Mouse (Mus musculus) G1E (cell line): Measurements from ENCODE around the gene Ankdd1b. TPM values are rescaled to one million over a fixed set of nuclear protein-coding genes. Genes with fewer than 3 reads are reported as not detected.

Experiments used
- ATAC-seq: 2 replicates; pipeline ENCODE4 v1.8.0; 2016; ENCODE audit warnings: mild to moderate bottlenecking; ENCODE audit not compliant: insufficient number of reproducible peaks, poor library complexity, low FRiP score, severe bottlenecking; ENCODE audit errors: extremely low read depth
- DNase-seq: peaks from one replicate; pipeline ENCODE4 v3.0.0; 2012; ENCODE audit warnings: low spot score
- H3K27me3 ChIP-seq: 2 replicates; pipeline ENCODE4 v1.6.1; 2012; ENCODE audit warnings: mild to moderate bottlenecking, low read length, inconsistent platforms; ENCODE audit not compliant: insufficient read depth
- H3K36me3 ChIP-seq: replicated peaks from 2 replicates; pipeline ENCODE3; 2012; ENCODE audit warnings: mild to moderate bottlenecking, inconsistent platforms
- H3K4me1 ChIP-seq: 2 replicates; pipeline ENCODE4 v1.6.1; 2012; ENCODE audit warnings: low read depth, low read length, inconsistent platforms, mixed read lengths; ENCODE audit not compliant: insufficient read depth
- H3K4me3 ChIP-seq: 2 replicates; pipeline ENCODE4 v1.5.1; 2012; ENCODE audit warnings: low read depth, mild to moderate bottlenecking, inconsistent platforms, low read length, moderate library complexity, mixed read lengths
- H3K9me3 ChIP-seq: replicated peaks from 2 replicates; pipeline ENCODE4 v1.6.1; 2012; ENCODE audit warnings: inconsistent platforms
- CTCF ChIP-seq: IDR thresholded peaks from 2 replicates; pipeline ENCODE4 v1.5.1; 2012; ENCODE audit warnings: low read depth, low read length, inconsistent platforms, mixed read lengths
- GATA1 ChIP-seq: IDR thresholded peaks from 2 replicates; pipeline ENCODE4 v1.6.1; 2012; ENCODE audit warnings: borderline replicate concordance, low read length, inconsistent platforms, mixed read lengths
- GATA2 ChIP-seq: IDR thresholded peaks from 2 replicates; pipeline ENCODE4 v1.6.1; 2012; ENCODE audit warnings: low read depth, low read length, inconsistent platforms, borderline replicate concordance
- POLR2AphosphoS5 ChIP-seq: IDR thresholded peaks from 2 replicates; pipeline ENCODE4 v1.6.1; 2012; ENCODE audit warnings: low read depth, low read length, inconsistent platforms; ENCODE audit not compliant: insufficient replicate concordance
- TAL1 ChIP-seq: conservative IDR thresholded peaks from 2 replicates; pipeline ENCODE4 v1.6.1; 2012; ENCODE audit warnings: low read depth, low read length, inconsistent platforms, mixed read lengths
- polyA plus RNA-seq: library from polyadenylated mRNA; stranded (reverse); fragments of >175 nt; gene quantifications from 2 replicates; pipeline ENCODE4 v1.2.3, GENCODE M21; 2012
- total RNA-seq, 2 experiments: library from RNA; stranded (forward) in 1 of 2; stranded (reverse) in 1 of 2; fragments of 200-1000 nt in 1 of 2; fragments of >200 nt in 1 of 2; fragmentation: Nextera tagmentation in 1 of 2; gene quantifications; 2 replicates each; pipeline ENCODE4 v1.2.3; 2014 to 2017

The Ankdd1b gene
- total and polyA plus RNA-seq, 3 experiments = 0.16 TPM; not detected in 2

GRCm38 (mm10) chr13:96426044-96426443 is 45.0 kb downstream of the Ankdd1b start:
- Histone ChIP-seq H3K27me3 (peaks cover 8% of the 10 kb centered on the region), H3K36me3 (no peaks in the 10 kb centered on the region), H3K4me1 (no peaks in the 10 kb centered on the region), H3K4me3 (no peak overlapping the region), H3K9me3 (no peaks in the 10 kb centered on the region)
- TF ChIP-seq CTCF (no peak), TAL1 (no peak), POLR2AphosphoS5 (no peak), GATA1 (no peak), GATA2 (no peak)
- ATAC-seq (no peak), DNase-seq (no peak)

DNA sequence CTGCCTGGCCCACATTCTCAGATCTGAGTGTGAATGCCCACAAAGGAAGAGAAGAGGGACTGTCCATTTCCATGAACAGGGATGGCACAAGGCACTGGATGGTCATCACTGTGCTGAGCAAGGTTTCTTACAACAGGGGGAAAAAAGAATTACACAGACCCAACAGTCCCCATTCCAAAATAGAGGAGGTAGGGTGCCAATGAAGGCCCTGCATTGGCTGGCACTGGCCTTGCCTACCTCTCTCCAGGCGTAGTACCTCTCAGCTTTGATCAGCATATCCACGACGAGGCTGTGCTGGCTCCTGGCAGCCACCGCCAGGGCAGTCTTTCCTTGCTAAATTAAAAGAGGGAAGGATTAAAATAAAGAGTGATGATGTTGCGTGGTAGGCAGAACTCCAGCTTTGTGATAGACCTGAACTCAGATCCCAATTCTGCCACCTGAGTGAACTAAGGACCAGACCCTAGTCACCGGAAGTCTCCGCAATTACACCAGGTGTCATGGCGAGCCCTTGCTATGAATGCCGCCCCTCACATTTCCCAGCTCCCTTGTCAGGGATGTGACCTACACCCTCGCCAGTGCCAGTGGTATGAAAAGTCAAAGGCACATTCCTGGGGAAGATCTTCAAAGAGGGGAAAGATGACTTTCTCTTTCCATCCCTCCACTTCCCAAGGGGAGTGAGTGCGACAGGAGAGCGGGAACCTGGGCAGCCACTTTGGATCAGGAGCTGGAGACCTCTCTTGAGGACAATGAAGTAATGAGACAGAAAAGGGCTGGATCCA is 46.3 kb downstream of the Ankdd1b start:
- DNase-seq (no peak), ATAC-seq (no peak)
- TF ChIP-seq POLR2AphosphoS5 (no peak), CTCF (no peak), GATA2 (no peak), TAL1 (no peak), GATA1 (no peak)
- H3K9me3 ChIP-seq = no peaks in the 10 kb centered on the region
- H3K36me3 ChIP-seq = peaks cover 4% of the 10 kb centered on the region
- H3K4me1 ChIP-seq = no peaks in the 10 kb centered on the region
- H3K27me3 ChIP-seq = peaks cover 5% of the 10 kb centered on the region
- H3K4me3 ChIP-seq = no peak overlapping the region

DNA sequence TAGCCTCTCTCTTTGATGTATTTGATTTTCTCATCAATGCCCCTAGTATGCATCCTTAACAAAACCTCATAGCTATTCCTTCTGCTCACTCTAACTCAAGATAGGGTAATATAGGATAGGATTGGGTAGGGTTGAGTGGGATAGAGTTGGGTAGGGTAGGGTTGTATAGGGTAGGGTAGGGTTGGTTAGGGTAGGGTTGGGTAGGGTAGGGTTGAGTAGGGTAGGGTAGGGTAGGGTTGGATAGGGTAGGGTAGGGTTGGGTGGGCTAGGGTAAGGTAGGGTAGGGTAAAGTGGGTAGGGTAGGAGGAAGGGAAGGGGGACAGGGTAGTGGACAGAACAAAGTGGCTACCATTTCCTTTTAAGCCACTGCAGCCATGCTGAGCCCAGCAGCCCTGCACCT is 49.8 kb downstream of the Ankdd1b start:
- DNase-seq (no peak), ATAC-seq (no peak)
- Histone ChIP-seq H3K9me3 (no peaks in the 10 kb centered on the region), H3K36me3 (peaks cover 35% of the 10 kb centered on the region), H3K4me1 (no peaks in the 10 kb centered on the region), H3K27me3 (peaks cover 2% of the 10 kb centered on the region), H3K4me3 (no peak overlapping the region)
- no peak for TF ChIP-seq GATA1
- no peak for TF ChIP-seq GATA2
- no peak for TF ChIP-seq CTCF
- no peak for TF ChIP-seq TAL1
- TF ChIP-seq POLR2AphosphoS5 = no peak

DNA sequence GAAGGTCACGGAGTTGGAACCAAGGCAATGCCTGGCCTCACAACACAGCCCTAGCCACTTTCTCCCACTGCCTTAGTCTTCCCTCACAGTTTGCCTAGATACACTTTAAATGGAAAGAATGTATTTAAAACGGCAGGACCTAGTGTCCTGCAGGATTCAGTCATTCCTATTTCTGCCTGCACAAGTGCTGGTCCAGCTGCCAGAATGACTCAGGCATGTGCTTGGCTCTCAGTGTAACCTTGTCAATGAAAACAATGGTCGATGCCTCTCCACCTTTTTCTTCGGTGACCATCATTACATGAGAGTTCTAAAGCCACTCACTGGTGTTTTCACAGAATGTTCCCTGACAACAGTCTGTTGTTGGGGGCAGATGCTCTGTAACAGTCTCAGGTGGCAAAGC is 52.5 kb downstream of the Ankdd1b start:
- DNase-seq (no peak), ATAC-seq (no peak)
- Histone ChIP-seq H3K27me3 (no peaks in the 10 kb centered on the region), H3K4me3 (no peak overlapping the region), H3K4me1 (no peaks in the 10 kb centered on the region), H3K9me3 (no peaks in the 10 kb centered on the region), H3K36me3 (peaks cover 62% of the 10 kb centered on the region)
- TF ChIP-seq CTCF (no peak), GATA2 (no peak), TAL1 (no peak), POLR2AphosphoS5 (no peak), GATA1 (no peak)

DNA sequence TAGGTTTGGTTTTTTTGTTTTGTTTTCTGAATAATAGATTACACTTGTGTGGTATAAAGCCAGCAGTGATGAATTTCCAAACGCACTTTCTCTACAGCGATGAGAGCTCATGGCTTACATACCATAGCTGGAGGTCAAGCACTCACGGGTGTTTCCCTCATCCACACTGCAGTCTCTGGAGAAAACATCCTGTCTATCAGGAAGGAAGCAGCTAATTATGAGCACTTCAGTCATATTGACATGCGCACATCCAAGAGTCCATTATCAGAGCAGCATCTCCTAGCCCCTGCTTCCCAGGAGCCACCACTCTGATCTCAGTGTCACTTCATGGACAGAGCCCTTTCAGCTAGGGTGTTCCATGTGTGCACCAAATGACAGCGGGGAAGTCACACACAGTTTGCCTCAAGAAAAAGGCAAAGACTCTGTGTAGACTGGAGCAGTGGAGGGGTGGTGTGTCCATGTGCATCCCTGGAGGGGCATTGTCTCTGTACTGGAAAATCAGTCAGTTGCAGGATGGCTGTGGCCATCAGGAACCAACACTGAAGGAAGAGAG is 53.7 kb downstream of the Ankdd1b start:
- Histone ChIP-seq H3K4me3 (no peak overlapping the region), H3K27me3 (no peaks in the 10 kb centered on the region), H3K9me3 (no peaks in the 10 kb centered on the region), H3K4me1 (no peaks in the 10 kb centered on the region), H3K36me3 (peaks cover 72% of the 10 kb centered on the region)
- ATAC-seq (no peak), DNase-seq (no peak)
- TF ChIP-seq TAL1 (no peak), CTCF (no peak), GATA2 (no peak), GATA1 (no peak), POLR2AphosphoS5 (no peak)

DNA sequence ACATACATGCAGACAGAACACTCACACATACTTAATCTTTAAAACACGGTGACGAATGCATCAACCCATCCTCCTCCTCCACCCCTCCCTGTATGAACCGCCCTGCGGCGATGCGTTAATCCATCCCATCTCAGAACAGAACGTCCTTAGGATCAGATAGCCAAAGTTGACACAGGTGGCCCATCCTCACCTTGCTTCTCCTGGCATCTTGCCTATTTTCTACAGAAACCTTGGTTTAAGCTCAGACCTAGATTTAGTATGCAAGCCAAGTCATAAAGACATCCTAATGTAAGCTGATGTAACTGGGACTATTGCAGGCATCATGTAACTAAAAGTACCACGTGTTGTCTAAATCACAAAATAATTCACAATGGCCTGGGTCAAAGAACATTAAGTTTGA is 54.6 kb downstream of the Ankdd1b start:
- no peaks in the 10 kb centered on the region for H3K9me3 ChIP-seq
- peaks cover 79% of the 10 kb centered on the region for H3K36me3 ChIP-seq
- no peaks in the 10 kb centered on the region for H3K27me3 ChIP-seq
- no peak overlapping the region for H3K4me3 ChIP-seq
- no peak for TF ChIP-seq POLR2AphosphoS5
- no peak for TF ChIP-seq CTCF
- TF ChIP-seq TAL1 = no peak
- TF ChIP-seq GATA1 = no peak
- DNase-seq (no peak), ATAC-seq (no peak)
- H3K4me1 ChIP-seq = no peaks in the 10 kb centered on the region
